Mouse (Mus musculus) limb, embryonic 15.5 days (tissue): ENCODE measurements around the gene Zfp687. TPM values are rescaled to one million over a fixed set of nuclear protein-coding genes. Genes with fewer than 3 reads are reported as not detected.

ENCODE experiments used
- microRNA-seq: library from miRNA; unstranded; fragments of <30 nt; microRNA quantifications from one replicate; pipeline ENCODE4, GENCODE M21; 2016
- polyA plus RNA-seq: library from polyadenylated mRNA; unstranded; fragments of >200 nt; fragmentation: Nextera tagmentation; extraction: Ambion mirVana; gene quantifications from 2 replicates; pipeline ENCODE4 v1.2.1, GENCODE M21; 2015

Gene Zfp687
- polyA plus RNA-seq, 1 experiment from 2014 or later, result 20.2 TPM

Small RNAs within 50 kb of the gene (microRNA-seq; reads per million reads assigned to microRNA genes)
- 0.82 reads per million for gene Mir7013

Other genes starting within 250 kb of the Zfp687 start
- gene Cgn, start 229.0 kb downstream of the Zfp687 start, polyA plus RNA-seq, result 16.7 and 16.9 TPM in 2 replicates
- gene Pogz, start 177.9 kb downstream of the Zfp687 start, polyA plus RNA-seq, result 12.9 and 13.1 TPM in 2 replicates
- gene Psmb4, start 128.5 kb downstream of the Zfp687 start, polyA plus RNA-seq, result 312 and 330 TPM in 2 replicates
- 51.9 and 57.7 TPM in 2 replicates for gene Selenbp1, start 82.4 kb downstream of the Zfp687 start, polyA plus RNA-seq
- gene Rfx5, start 61.4 kb downstream of the Zfp687 start, polyA plus RNA-seq, result 8.0 and 8.2 TPM in 2 replicates
- 26.8 and 29.1 TPM in 2 replicates for gene Pi4kb, start 40.7 kb downstream of the Zfp687 start, polyA plus RNA-seq
- 253 and 271 TPM in 2 replicates for gene Psmd4, start 27.2 kb upstream of the Zfp687 start, polyA plus RNA-seq
- 19.4 and 22.0 TPM in 2 replicates for gene Pip5k1a, start 91.5 kb upstream of the Zfp687 start, polyA plus RNA-seq
- gene Vps72, start 95.6 kb upstream of the Zfp687 start, polyA plus RNA-seq, result 139 and 141 TPM in 2 replicates
- gene Tmod4, start 109.0 kb upstream of the Zfp687 start, polyA plus RNA-seq, result 4.2 and 12.9 TPM in 2 replicates
- gene Scnm1, start 118.6 kb upstream of the Zfp687 start, polyA plus RNA-seq, result 61.2 and 67.2 TPM in 2 replicates
- gene Lysmd1, start 118.6 kb upstream of the Zfp687 start, polyA plus RNA-seq, result 17.9 and 18.5 TPM in 2 replicates
- 6.1 and 7.1 TPM in 2 replicates for gene Tnfaip8l2, start 126.9 kb upstream of the Zfp687 start, polyA plus RNA-seq
- gene Sema6c, start 145.0 kb upstream of the Zfp687 start, polyA plus RNA-seq, result 9.3 and 11.2 TPM in 2 replicates
- gene Gabpb2, start 202.5 kb upstream of the Zfp687 start, polyA plus RNA-seq, result 8.6 and 10.4 TPM in 2 replicates
- 114 TPM in 2 replicates for gene Cdc42se1, start 213.3 kb upstream of the Zfp687 start, polyA plus RNA-seq
- gene Mllt11, start 216.7 kb upstream of the Zfp687 start, polyA plus RNA-seq, result 11.5 and 15.5 TPM in 2 replicates
- 0.53 and 0.76 TPM in 2 replicates for gene Gm128, start 226.2 kb upstream of the Zfp687 start, polyA plus RNA-seq
- 15.6 and 17.2 TPM in 2 replicates for gene Bnipl, start 235.7 kb upstream of the Zfp687 start, polyA plus RNA-seq